Mouse (Mus musculus) spleen, embryonic (tissue): ENCODE results near the gene Jmy.
"Not testable (repeated sequence)": the region's sequence is repeated elsewhere in the genome, so short reads cannot be mapped to it uniquely, and the experiment has no call there.

Experiments
- CTCF ChIA-PET: fragments of 350-600 bp; sonication (Branson Sonifier 250); formaldehyde crosslinking; loops from one replicate; lab custom pipeline; 2022; lab: Charles Lee

Gene Jmy

GRCm38 (mm10) chr13:93499167-93499972 lies at the start of gene Jmy:
Gene Jmy, minus strand, starts transcription at chr13:93499808.
- CTCF ChIA-PET, result no interaction called here

DNA sequence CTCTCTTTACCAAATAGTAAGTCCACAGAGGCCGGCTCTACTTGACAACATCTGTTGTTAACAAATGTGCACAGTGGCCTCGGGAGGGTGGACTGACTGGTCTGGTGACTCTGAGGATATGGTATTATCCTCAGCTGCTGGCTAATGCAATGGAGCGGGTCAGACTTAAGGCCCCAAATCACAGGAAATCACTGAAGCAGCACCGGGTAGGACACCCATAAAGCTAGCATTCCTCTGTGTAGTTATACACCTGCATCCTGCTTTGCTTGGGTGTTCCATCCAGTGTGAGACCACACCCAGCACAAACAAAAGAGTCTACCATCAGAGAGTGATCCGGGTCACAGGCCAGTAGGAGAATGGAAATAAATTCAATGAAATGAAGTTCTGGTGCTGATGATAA lies 48.0 kb upstream of the Jmy start:
- CTCF ChIA-PET, result no interaction called here

- CTCF ChIA-PET, result no interaction called here
These were observed 46.4 kb upstream of the Jmy start for GRCm38 (mm10) chr13:93546011-93546410.

DNA sequence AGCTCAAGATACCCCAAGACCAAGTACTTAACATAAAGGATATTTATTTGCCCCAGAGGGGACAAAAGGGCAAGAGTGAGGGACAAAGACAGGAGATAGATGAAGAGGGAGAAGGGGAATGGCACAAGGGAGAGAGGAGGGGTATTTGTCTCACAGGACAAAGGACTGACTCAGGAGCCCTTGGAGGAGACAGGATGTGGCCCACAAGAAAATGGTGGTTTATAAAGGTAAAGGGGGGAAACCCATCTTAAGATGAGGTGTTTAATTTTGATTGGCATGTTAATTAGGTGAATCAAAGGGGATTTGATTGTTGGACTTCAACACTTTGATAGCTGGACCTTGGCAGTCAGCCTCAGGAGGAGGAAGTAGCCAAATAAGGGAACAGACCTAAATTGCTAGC lies 44.7 kb upstream of the Jmy start:
- CTCF ChIA-PET, result no interaction called here

GRCm38 (mm10) chr13:93539311-93539710 lies 39.7 kb upstream of the Jmy start:
- CTCF ChIA-PET, result no interaction called here

DNA sequence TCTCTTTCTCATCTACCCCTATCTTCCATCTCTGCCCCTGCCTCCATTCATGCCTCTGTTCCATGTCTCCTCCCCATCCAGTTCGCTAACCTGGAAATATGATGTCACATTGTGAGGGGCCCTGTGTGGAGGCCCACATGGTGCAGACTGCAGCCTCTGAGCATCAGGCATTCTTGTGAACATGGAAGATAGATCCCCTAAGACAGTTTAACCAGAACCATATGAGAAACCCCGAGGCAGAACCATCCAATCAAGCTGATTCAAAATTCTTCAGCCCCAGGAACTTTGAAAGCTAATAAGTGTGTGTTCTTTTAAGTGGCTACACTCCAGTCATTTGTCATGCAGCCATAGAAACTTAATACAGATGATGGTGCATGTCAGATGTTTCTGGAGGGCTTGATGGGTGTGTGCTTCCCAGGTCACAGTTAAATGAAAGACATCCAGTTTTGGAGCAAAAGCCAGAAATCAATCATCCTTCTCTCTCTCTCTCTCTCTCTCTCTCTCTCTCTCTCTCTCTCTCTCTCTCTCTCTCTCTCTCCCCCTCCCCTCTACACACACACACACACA lies 19.2 kb upstream of the Jmy start:
- CTCF ChIA-PET, result no interaction called here

DNA sequence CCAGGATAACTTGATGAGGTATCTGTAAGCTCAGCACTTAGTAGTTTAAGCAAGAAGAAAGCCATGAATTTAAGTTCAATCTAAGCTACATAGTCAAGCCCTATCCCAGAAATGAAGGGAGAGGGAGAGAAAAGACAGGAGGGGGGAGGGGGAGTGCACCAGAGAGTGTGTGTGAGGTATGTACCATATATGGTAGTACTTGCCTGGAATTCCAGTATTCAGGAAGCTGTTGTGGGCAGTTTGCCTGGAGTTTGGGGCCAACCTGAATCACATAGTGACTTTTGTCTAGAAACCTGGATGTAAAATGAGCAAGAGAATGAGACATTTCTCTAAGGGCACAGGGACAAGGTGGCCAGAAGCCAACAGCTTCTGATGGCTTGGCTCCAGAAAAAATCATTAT lies 17.6 kb upstream of the Jmy start:
- CTCF ChIA-PET, result interaction anchor here (0.6 kb wide), 1 partner anchor 84 kb away, joined by 4 read pairs; no protein-coding TSS in a partner anchor

DNA sequence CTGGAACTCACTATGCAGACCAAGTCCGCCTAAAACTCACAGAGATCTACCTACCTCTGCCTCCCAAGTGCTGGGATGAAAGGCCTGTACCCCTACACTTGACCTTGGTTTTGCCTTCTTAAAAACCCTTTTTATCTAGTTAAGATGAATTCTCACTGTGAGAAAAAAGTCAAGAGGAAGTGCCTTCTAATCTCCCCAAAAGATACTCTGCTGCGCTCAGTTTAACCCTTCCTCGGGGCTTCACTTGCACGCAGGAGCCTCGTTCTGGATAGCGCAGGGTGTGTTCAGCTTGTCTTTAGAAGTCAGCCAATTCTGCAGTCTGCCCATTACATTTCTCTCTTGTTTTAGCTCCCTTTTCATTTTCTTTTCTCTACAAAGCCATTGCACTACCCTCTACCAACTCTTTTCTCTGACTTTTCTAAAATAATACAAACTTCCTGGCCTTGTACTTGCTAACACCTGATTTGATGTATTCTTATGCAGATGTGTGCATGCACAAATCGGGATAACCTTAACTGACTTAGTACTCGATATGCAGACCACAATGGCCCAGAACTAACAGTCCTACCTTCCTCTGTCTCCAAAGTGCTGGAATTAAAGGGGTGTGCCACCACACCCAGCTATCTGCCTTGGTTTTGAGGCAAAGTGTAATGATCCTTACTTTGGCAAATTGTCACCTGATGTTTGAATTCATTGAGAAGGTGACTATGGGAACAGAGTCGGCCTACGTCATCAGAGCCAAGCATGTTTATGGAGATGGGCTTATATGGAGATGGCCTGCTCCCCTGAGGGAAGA lies 14.6 kb upstream of the Jmy start:
- CTCF ChIA-PET, result no interaction called here

- CTCF ChIA-PET, result no interaction called here
These were observed 11.0 kb upstream of the Jmy start for GRCm38 (mm10) chr13:93510447-93511180.

DNA sequence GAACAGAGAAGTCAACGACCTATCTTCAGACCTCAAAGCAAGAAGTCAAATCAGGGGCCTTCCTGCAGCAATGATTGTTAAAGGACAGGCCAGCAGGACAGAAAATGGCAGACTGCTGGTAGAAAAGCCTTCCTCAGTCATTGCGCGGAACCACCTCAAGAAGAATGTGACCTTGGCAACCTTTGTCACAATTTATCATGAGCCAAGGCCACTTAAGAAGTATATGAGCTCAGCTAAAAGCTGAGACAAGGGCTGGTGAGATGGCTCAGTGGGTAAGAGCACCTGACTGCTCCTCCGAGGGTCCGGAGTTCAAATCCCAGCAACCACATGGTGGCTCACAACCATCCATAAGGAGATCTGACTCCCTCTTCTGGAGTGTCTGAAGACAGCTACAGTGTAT lies 7.3 kb upstream of the Jmy start:
- CTCF ChIA-PET, result not testable (repeated sequence)

DNA sequence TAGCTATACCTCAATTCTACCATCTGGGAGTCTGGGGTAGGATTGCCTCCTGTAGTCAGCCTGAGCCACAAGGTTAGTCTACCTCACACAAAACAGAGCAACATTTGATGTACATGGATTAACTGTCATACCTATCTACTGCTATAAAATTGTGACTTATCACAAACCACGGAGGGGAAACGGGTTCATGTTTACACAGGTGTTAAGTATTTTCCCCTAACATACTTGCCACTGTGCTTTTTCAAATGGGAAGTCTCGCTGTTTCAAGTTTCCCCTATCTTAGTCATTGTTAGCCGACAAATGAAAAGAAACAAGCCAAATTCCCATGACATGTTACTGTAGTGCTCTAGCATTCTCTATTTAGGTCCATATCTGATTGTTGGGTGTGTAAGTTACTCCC lies 2.1 kb upstream of the Jmy start:
- CTCF ChIA-PET, result no interaction called here

DNA sequence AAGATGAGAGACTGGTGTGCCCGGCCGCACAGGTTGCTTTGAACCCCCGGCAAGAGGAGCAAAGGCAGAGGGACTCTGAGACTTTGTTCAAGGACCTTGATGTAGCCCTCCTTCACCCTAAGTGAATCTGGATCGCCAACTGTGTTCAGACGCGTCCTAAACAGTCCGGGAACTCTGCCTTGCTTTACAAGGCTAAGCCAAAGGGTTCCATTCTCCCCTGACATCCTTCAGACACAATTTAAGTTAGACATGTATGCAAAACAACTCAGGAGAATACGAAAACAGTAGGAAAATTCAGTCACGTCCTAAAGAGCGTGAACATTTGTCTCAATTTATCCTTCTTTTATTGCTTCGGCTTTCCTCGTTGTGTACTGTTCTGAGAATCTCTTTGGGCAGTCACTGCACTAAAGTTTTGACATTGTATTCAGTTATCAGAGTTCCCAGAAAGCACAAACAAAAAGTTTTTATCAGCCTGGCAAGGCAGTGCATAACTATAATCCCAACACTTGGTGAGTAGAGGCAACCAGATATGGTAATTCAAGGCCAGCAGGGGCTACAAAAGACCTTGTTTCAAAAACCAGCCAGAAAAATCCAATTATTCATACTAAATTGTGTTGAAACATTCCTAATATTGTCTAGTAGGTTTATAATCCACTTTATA lies 495 bp upstream of the Jmy start:
- CTCF ChIA-PET, result interaction anchor here (0.6 kb wide), 1 partner anchor 864 kb away, joined by 4 read pairs; no protein-coding TSS in a partner anchor

DNA sequence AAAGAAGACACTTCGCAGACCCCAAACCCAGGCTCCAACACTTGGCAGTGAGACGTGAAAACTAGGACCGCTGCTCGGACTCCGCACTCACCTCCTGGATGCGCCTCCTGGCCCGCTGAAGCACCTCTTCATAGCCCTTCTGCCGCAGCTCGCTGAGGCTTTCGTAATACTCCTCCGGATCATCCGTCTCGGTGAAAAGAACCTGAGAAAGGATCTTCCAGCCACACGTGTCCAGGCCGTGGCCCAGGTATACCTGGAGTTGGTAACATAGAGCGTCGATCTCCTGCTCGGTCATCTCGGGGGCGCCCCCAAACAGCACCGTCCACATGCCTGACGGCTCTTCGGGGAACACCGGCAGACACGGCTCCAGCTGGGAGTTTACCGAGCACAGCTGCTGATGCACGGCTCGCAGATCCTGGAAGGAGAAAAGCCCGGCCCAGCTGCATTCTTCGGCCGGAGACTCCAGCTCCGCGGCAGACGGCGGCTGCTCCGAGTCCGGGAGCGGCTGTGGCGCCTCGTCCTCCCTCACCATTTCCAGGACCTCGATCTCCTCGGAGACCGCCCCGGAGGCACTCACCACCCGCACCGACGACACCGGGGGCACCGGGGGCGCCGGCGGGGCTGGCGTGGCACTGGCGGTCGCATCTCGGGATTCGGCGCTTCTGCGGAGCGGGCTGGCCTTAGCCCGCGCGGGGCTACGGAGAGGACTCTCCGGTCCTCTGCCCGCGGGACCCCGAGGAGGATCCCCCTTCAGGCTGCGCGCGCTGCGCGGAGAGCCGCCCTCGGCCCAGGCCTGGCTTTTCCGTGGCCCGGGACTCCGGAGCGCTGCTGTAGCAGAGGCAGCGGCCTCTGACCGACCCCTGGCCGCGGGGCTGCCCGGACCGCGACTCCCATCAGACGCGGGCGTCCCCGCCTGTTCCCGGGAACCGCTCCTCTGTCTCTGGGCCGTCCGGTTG lies 1.1 kb downstream of the Jmy start:
- CTCF ChIA-PET, result no interaction called here

GRCm38 (mm10) chr13:93496977-93497376 lies 2.6 kb downstream of the Jmy start:
- CTCF ChIA-PET, result no interaction called here

DNA sequence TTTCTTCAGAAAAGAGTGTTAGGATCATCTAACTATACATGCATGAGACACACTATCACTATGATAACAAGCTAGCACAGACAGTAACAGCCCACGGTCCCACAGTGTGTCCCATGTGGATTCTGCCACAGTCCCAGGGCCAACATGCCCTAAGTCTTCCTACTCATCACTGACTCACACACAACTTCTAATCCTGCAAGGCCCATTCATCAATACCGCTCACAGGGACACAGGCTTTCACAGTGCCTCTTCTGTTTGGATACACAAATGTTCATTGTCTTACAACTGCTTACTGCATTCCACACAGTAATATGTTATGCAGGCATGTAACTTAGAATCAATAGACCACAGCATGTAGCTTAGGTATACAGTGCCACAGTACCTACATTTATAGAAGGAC lies 11.1 kb downstream of the Jmy start:
- CTCF ChIA-PET, result no interaction called here

GRCm38 (mm10) chr13:93487734-93488133 lies 11.9 kb downstream of the Jmy start:
- CTCF ChIA-PET, result no interaction called here

DNA sequence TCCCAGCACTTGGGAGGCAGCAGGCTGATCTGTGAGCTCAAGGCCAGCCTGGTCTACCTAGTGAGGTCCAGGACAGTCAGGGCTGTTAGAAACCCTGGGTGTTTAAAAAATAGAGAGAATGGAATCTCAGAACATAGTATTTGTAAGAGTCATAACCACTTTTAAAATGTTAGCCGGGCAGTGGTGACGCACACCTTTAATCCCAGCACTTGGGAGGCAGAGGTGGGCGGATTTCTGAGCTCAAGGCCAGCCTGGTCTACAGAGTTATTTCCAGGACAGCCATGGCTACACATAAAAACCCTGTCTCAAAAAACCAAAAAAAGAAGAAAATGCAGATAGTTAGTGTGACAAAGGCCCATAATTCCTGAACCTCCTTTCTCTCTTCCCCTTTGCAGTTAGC lies 15.3 kb downstream of the Jmy start:
- CTCF ChIA-PET, result no interaction called here

DNA sequence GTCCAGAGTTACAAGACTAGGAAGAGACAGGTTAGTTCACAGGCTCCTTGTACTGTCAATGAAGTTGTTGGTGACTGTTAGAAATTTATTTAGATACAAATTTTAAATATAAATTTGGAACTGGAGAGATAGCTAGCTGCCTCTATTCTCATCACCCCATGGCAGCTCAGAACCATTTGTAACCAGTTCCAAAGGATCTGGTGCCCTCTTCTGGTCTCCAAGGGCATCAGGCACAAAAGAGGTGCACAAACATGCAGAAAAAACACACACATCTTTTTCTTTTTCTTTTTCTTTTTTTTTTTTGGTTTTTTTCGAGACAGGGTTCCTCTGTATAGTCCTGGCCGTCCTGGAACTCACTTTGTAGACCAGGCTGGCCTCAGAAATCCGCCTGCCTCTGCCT lies 18.5 kb downstream of the Jmy start:
- CTCF ChIA-PET, result no interaction called here

- CTCF ChIA-PET, result no interaction called here
These were observed 21.3 kb downstream of the Jmy start for GRCm38 (mm10) chr13:93478344-93478743.

GRCm38 (mm10) chr13:93468355-93468754 lies 31.3 kb downstream of the Jmy start:
- CTCF ChIA-PET, result no interaction called here
